Mouse (Mus musculus): Measurements from ENCODE around the gene Ldhal6b. TPM values are rescaled to one million over a fixed set of nuclear protein-coding genes. Genes with fewer than 3 reads are reported as not detected.
A peak's percentile ranks its signal among the peaks of the same experiment; 100 is the strongest.
"Not testable (repeated sequence)": the region's sequence is repeated elsewhere in the genome, so short reads cannot be mapped to it uniquely, and the experiment has no call there.

Gene Ldhal6b
- polyA plus RNA-seq (2015; fragmentation: Nextera tagmentation; extraction: Ambion mirVana): not detected in 2 replicates

GRCm38 (mm10) chr17:5418545-5418944 lies at the start of gene Ldhal6b:
Ldhal6b (minus strand) TSS chr17:5418767.
- H3K9ac ChIP-seq: no peak within 1 kb of the TSS
- no peak for ATAC-seq (ENCODE audit: insufficient read depth, low FRiP score, low read depth)
- 97% methylated on average over 11 of the region's 11 CpGs for WGBS
- no peaks in the 10 kb centered on the region for H3K27me3 ChIP-seq (replicated peaks)
- H3K9me3 ChIP-seq: no peaks in the 10 kb centered on the region
- H3K4me1 ChIP-seq: no peaks in the 10 kb centered on the region
- no peak within 1 kb of the TSS for H3K4me2 ChIP-seq
- no peak within 1 kb of the TSS for H3K4me3 ChIP-seq (replicated peaks)
- no peak within 1 kb of the TSS for H3K27ac ChIP-seq
- 0 out of 2 replicates have a peak, but pooled peaks cover 7% of the 10 kb centered on the region for H3K36me3 ChIP-seq

GRCm38 (mm10) chr17:5467177-5467576 lies 48.6 kb upstream of the Ldhal6b start:
- Histone ChIP-seq H3K4me1 (no peaks in the 10 kb centered on the region), H3K27ac (no peak overlapping the region)

GRCm38 (mm10) chr17:5466736-5467135 lies 48.2 kb upstream of the Ldhal6b start:
- Histone ChIP-seq H3K27ac (no peak overlapping the region), H3K4me1 (no peaks in the 10 kb centered on the region), H3K9ac (no peak overlapping the region), H3K4me2 (no peak overlapping the region), H3K4me3 (replicated peaks) (no peak overlapping the region), H3K36me3 (no peaks in the 10 kb centered on the region), H3K9me3 (no peaks in the 10 kb centered on the region), H3K27me3 (replicated peaks) (no peaks in the 10 kb centered on the region)
- ATAC-seq (ENCODE audit: insufficient read depth, low FRiP score, low read depth): no peak
- WGBS: 87% methylated on average over 8 of the region's 8 CpGs

More at GRCm38 (mm10) chr17:5467177-5467576, 48.6 kb upstream of the Ldhal6b start:
- H3K9me3 ChIP-seq: no peaks in the 10 kb centered on the region
- ATAC-seq (ENCODE audit: insufficient read depth, low FRiP score, low read depth): no peak
- 27% methylated on average over 4 of the region's 4 CpGs for WGBS
- no peaks in the 10 kb centered on the region for H3K36me3 ChIP-seq
- no peak overlapping the region for H3K4me3 ChIP-seq (replicated peaks)
- no peaks in the 10 kb centered on the region for H3K27me3 ChIP-seq (replicated peaks)
- H3K9ac ChIP-seq: no peak overlapping the region
- H3K4me2 ChIP-seq: no peak overlapping the region

- no peak for ATAC-seq (ENCODE audit: insufficient read depth, low FRiP score, low read depth)
- no peak overlapping the region for H3K4me3 ChIP-seq (replicated peaks)
- H3K9ac ChIP-seq: no peak overlapping the region
- no peak overlapping the region for H3K4me2 ChIP-seq
- no peaks in the 10 kb centered on the region for H3K9me3 ChIP-seq
- no peaks in the 10 kb centered on the region for H3K36me3 ChIP-seq
- no peaks in the 10 kb centered on the region for H3K27me3 ChIP-seq (replicated peaks)
- no peak overlapping the region for H3K27ac ChIP-seq
- no peaks in the 10 kb centered on the region for H3K4me1 ChIP-seq
- WGBS: 79% methylated on average over 2 of the region's 2 CpGs
Observed at GRCm38 (mm10) chr17:5463912-5464311, 45.3 kb upstream of the Ldhal6b start.

- Histone ChIP-seq H3K4me3 (replicated peaks) (no peak overlapping the region), H3K27ac (no peak overlapping the region), H3K9me3 (no peaks in the 10 kb centered on the region), H3K9ac (no peak overlapping the region), H3K27me3 (replicated peaks) (no peaks in the 10 kb centered on the region), H3K4me1 (no peaks in the 10 kb centered on the region), H3K36me3 (no peaks in the 10 kb centered on the region), H3K4me2 (no peak overlapping the region)
- WGBS: 71% methylated on average over 4 of the region's 4 CpGs
- ATAC-seq (ENCODE audit: insufficient read depth, low FRiP score, low read depth): no peak
Observed at GRCm38 (mm10) chr17:5453657-5454056, 35.1 kb upstream of the Ldhal6b start.

GRCm38 (mm10) chr17:5443751-5444150 lies 25.2 kb upstream of the Ldhal6b start:
- Histone ChIP-seq H3K4me1 (peaks cover 8% of the 10 kb centered on the region), H3K9me3 (no peaks in the 10 kb centered on the region), H3K4me2 (no peak overlapping the region), H3K9ac (no peak overlapping the region), H3K27me3 (replicated peaks) (no peaks in the 10 kb centered on the region), H3K36me3 (no peaks in the 10 kb centered on the region), H3K4me3 (replicated peaks) (no peak overlapping the region), H3K27ac (no peak overlapping the region)
- 42% methylated on average over 5 of the region's 5 CpGs for WGBS
- ATAC-seq (ENCODE audit: insufficient read depth, low FRiP score, low read depth): no peak

- Histone ChIP-seq H3K4me2 (no peak overlapping the region), H3K9me3 (no peaks in the 10 kb centered on the region), H3K9ac (no peak overlapping the region), H3K36me3 (no peaks in the 10 kb centered on the region), H3K27ac (no peak overlapping the region), H3K4me1 (peaks cover 8% of the 10 kb centered on the region), H3K27me3 (replicated peaks) (no peaks in the 10 kb centered on the region), H3K4me3 (replicated peaks) (no peak overlapping the region)
- WGBS: 33% methylated on average over 3 of the region's 3 CpGs
- no peak for ATAC-seq (ENCODE audit: insufficient read depth, low FRiP score, low read depth)
Observed at GRCm38 (mm10) chr17:5443260-5443659, 24.7 kb upstream of the Ldhal6b start.

- not testable (repeated sequence) for H3K4me1 ChIP-seq; ATAC-seq (ENCODE audit: insufficient read depth, low FRiP score, low read depth)
- WGBS: 79% methylated on average over 5 of the region's 5 CpGs
Observed at GRCm38 (mm10) chr17:5442403-5442802, 23.8 kb upstream of the Ldhal6b start.

GRCm38 (mm10) chr17:5440159-5440971 lies 21.8 kb upstream of the Ldhal6b start, which contains the start of gene Tmem242:
Tmem242 (minus strand) TSS chr17:5440259.
- H3K27ac ChIP-seq: peak within 1 kb of the TSS; percentile 76
- H3K27me3 ChIP-seq (replicated peaks): no peaks in the 10 kb centered on the region
- ATAC-seq (ENCODE audit: insufficient read depth, low FRiP score, low read depth): peak; percentile 78
- peak within 1 kb of the TSS; percentile 73 for H3K9ac ChIP-seq
- H3K9me3 ChIP-seq: no peaks in the 10 kb centered on the region
- peak within 1 kb of the TSS; percentile 62 for H3K4me2 ChIP-seq
- peak within 1 kb of the TSS; percentile 69 for H3K4me3 ChIP-seq (replicated peaks)
- WGBS: under 1% methylated on average over 27 of the region's 27 CpGs
- no peaks in the 10 kb centered on the region for H3K36me3 ChIP-seq
- H3K4me1 ChIP-seq: peaks cover 8% of the 10 kb centered on the region

More at GRCm38 (mm10) chr17:5442403-5442802, 23.8 kb upstream of the Ldhal6b start:
- H3K9ac ChIP-seq; H3K9me3 ChIP-seq; H3K27me3 ChIP-seq (replicated peaks); H3K36me3 ChIP-seq; H3K27ac ChIP-seq; H3K4me2 ChIP-seq; H3K4me3 ChIP-seq (replicated peaks): not testable (repeated sequence)

GRCm38 (mm10) chr17:5439831-5440158 lies 21.2 kb upstream of the Ldhal6b start:
- no peaks in the 10 kb centered on the region for H3K36me3 ChIP-seq
- no peak for ATAC-seq (ENCODE audit: insufficient read depth, low FRiP score, low read depth)
- under 1% methylated on average over 8 of the region's 8 CpGs for WGBS
- peak overlapping the region; percentile 69 for H3K4me3 ChIP-seq (replicated peaks)
- peak overlapping the region; percentile 62 for H3K4me2 ChIP-seq
- no peaks in the 10 kb centered on the region for H3K9me3 ChIP-seq
- no peaks in the 10 kb centered on the region for H3K27me3 ChIP-seq (replicated peaks)
- peaks cover 8% of the 10 kb centered on the region for H3K4me1 ChIP-seq
- H3K9ac ChIP-seq: peak overlapping the region; percentile 73
- H3K27ac ChIP-seq: peak overlapping the region; percentile 69

GRCm38 (mm10) chr17:5429772-5430133 lies 11.2 kb upstream of the Ldhal6b start:
- no peak overlapping the region for H3K27ac ChIP-seq
- H3K36me3 ChIP-seq: peaks cover 20% of the 10 kb centered on the region
- no peak for ATAC-seq (ENCODE audit: insufficient read depth, low FRiP score, low read depth)
- no peak overlapping the region for H3K9ac ChIP-seq
- H3K4me2 ChIP-seq: no peak overlapping the region
- H3K27me3 ChIP-seq (replicated peaks): no peaks in the 10 kb centered on the region
- no peaks in the 10 kb centered on the region for H3K9me3 ChIP-seq
- no peaks in the 10 kb centered on the region for H3K4me1 ChIP-seq
- WGBS: 78% methylated on average over 9 of the region's 9 CpGs
- H3K4me3 ChIP-seq (replicated peaks): no peak overlapping the region

GRCm38 (mm10) chr17:5429090-5429771 lies 10.7 kb upstream of the Ldhal6b start:
- Histone ChIP-seq H3K27me3 (replicated peaks) (no peaks in the 10 kb centered on the region), H3K9me3 (no peaks in the 10 kb centered on the region), H3K36me3 (peaks cover 20% of the 10 kb centered on the region), H3K4me3 (replicated peaks) (no peak overlapping the region), H3K27ac (no peak overlapping the region), H3K4me1 (no peaks in the 10 kb centered on the region), H3K9ac (no peak overlapping the region), H3K4me2 (no peak overlapping the region)
- WGBS: 55% methylated on average over 10 of the region's 10 CpGs
- peak; percentile 65 for ATAC-seq (ENCODE audit: insufficient read depth, low FRiP score, low read depth)
